Mouse (Mus musculus): ENCODE measurements around the gene Rab9. TPM values are rescaled to one million over a fixed set of nuclear protein-coding genes. Genes with fewer than 3 reads are reported as not detected.

The Rab9 gene
- polyA plus RNA-seq, 1 experiment from 2014 or later: 40.2 TPM

GRCm38 (mm10) chrX:166512071-166512470, 32.4 kb upstream of the Rab9 start:
- WGBS (ENCODE audit: insufficient replicate concordance): 80% methylated on average over 4 of the region's 4 CpGs
- no peak overlapping the region for H3K4me2 ChIP-seq
- H3K27me3 ChIP-seq (ENCODE audit: control insufficient read depth, insufficient read depth, low read length): no peaks in the 10 kb centered on the region
- no peak overlapping the region for H3K4me3 ChIP-seq (ENCODE audit: low read depth, low read length)
- no peak overlapping the region for H3K27ac ChIP-seq (ENCODE audit: low read depth, low read length)
- no peak overlapping the region for H3K9ac ChIP-seq (ENCODE audit: low read depth, low read length)
- no peaks in the 10 kb centered on the region for H3K9me3 ChIP-seq (replicated peaks; ENCODE audit: control insufficient read depth, low read length)
- no peak for ATAC-seq (replicated peaks; ENCODE audit: insufficient number of reproducible peaks, low FRiP score, low TSS enrichment)
- no peaks in the 10 kb centered on the region for H3K4me1 ChIP-seq (ENCODE audit: control insufficient read depth, insufficient read depth, low read length)
- no peaks in the 10 kb centered on the region for H3K36me3 ChIP-seq (ENCODE audit: control insufficient read depth, insufficient read depth, low read length)

- H3K4me1 ChIP-seq (ENCODE audit: control insufficient read depth, insufficient read depth, low read length): no peaks in the 10 kb centered on the region
- no peak overlapping the region; the same call in 1 of the 2 replicates for H3K4me2 ChIP-seq
- no peaks in the 10 kb centered on the region for H3K9me3 ChIP-seq (replicated peaks; ENCODE audit: control insufficient read depth, low read length)
- H3K27ac ChIP-seq (ENCODE audit: low read depth, low read length): no peak overlapping the region
- no peak for ATAC-seq (replicated peaks; ENCODE audit: insufficient number of reproducible peaks, low FRiP score, low TSS enrichment)
- H3K9ac ChIP-seq (ENCODE audit: low read depth, low read length): no peak overlapping the region
- H3K27me3 ChIP-seq (ENCODE audit: control insufficient read depth, insufficient read depth, low read length): no peaks in the 10 kb centered on the region
- H3K4me3 ChIP-seq (ENCODE audit: low read depth, low read length): no peak overlapping the region
- H3K36me3 ChIP-seq (ENCODE audit: control insufficient read depth, insufficient read depth, low read length): no peaks in the 10 kb centered on the region
Measured at GRCm38 (mm10) chrX:166511107-166511506, 31.4 kb upstream of the Rab9 start.

- H3K9me3 ChIP-seq (replicated peaks; ENCODE audit: control insufficient read depth, low read length): no peaks in the 10 kb centered on the region
- ATAC-seq (replicated peaks; ENCODE audit: insufficient number of reproducible peaks, low FRiP score, low TSS enrichment): peak; percentile 96
Measured at GRCm38 (mm10) chrX:166509761-166510738, 30.4 kb upstream of the Rab9 start.

GRCm38 (mm10) chrX:166504421-166504820, 24.8 kb upstream of the Rab9 start:
- ATAC-seq (replicated peaks; ENCODE audit: insufficient number of reproducible peaks, low FRiP score, low TSS enrichment): no peak
- H3K4me2 ChIP-seq: no peak overlapping the region
- 60% methylated on average over 2 of the region's 2 CpGs for WGBS (ENCODE audit: insufficient replicate concordance)
- H3K9ac ChIP-seq (ENCODE audit: low read depth, low read length): no peak overlapping the region
- H3K27me3 ChIP-seq (ENCODE audit: control insufficient read depth, insufficient read depth, low read length): no peaks in the 10 kb centered on the region
- no peaks in the 10 kb centered on the region for H3K4me1 ChIP-seq (ENCODE audit: control insufficient read depth, insufficient read depth, low read length)
- H3K9me3 ChIP-seq (replicated peaks; ENCODE audit: control insufficient read depth, low read length): no peaks in the 10 kb centered on the region
- H3K4me3 ChIP-seq (ENCODE audit: low read depth, low read length): no peak overlapping the region
- no peaks in the 10 kb centered on the region; the same call in 1 of the 2 replicates for H3K36me3 ChIP-seq (ENCODE audit: control insufficient read depth, insufficient read depth, low read length)
- no peak overlapping the region for H3K27ac ChIP-seq (ENCODE audit: low read depth, low read length)

More at GRCm38 (mm10) chrX:166509761-166510738, 30.4 kb upstream of the Rab9 start:
- Histone ChIP-seq H3K4me1 (ENCODE audit: control insufficient read depth, insufficient read depth, low read length) (no peaks in the 10 kb centered on the region), H3K27ac (ENCODE audit: low read depth, low read length) (peak overlapping the region; percentile 97), H3K36me3 (ENCODE audit: control insufficient read depth, insufficient read depth, low read length) (no peaks in the 10 kb centered on the region), H3K27me3 (ENCODE audit: control insufficient read depth, insufficient read depth, low read length) (no peaks in the 10 kb centered on the region), H3K9ac (ENCODE audit: low read depth, low read length) (peak overlapping the region; percentile 81), H3K4me2 (peak overlapping the region; percentile 49), H3K4me3 (ENCODE audit: low read depth, low read length) (peak overlapping the region; percentile 53)
- WGBS (ENCODE audit: insufficient replicate concordance): 17% methylated on average over 62 of the region's 65 CpGs

GRCm38 (mm10) chrX:166499496-166500190, 20.0 kb upstream of the Rab9 start:
- H3K4me1 ChIP-seq (ENCODE audit: control insufficient read depth, insufficient read depth, low read length): no peaks in the 10 kb centered on the region
- no peaks in the 10 kb centered on the region; the same call in 1 of the 2 replicates for H3K36me3 ChIP-seq (ENCODE audit: control insufficient read depth, insufficient read depth, low read length)
- no peaks in the 10 kb centered on the region for H3K9me3 ChIP-seq (replicated peaks; ENCODE audit: control insufficient read depth, low read length)
- no peak overlapping the region for H3K27ac ChIP-seq (ENCODE audit: low read depth, low read length)
- no peaks in the 10 kb centered on the region for H3K27me3 ChIP-seq (ENCODE audit: control insufficient read depth, insufficient read depth, low read length)
- no peak for ATAC-seq (replicated peaks; ENCODE audit: insufficient number of reproducible peaks, low FRiP score, low TSS enrichment)
- WGBS (ENCODE audit: insufficient replicate concordance): 59% methylated on average over 1 of the region's 1 CpGs
- H3K9ac ChIP-seq (ENCODE audit: low read depth, low read length): no peak overlapping the region
- H3K4me2 ChIP-seq: no peak overlapping the region
- H3K4me3 ChIP-seq (ENCODE audit: low read depth, low read length): no peak overlapping the region

- Histone ChIP-seq H3K27me3 (ENCODE audit: control insufficient read depth, insufficient read depth, low read length) (no peaks in the 10 kb centered on the region), H3K36me3 (ENCODE audit: control insufficient read depth, insufficient read depth, low read length) (no peaks in the 10 kb centered on the region), H3K9me3 (replicated peaks; ENCODE audit: control insufficient read depth, low read length) (no peaks in the 10 kb centered on the region), H3K4me2 (no peak overlapping the region), H3K9ac (ENCODE audit: low read depth, low read length) (no peak overlapping the region), H3K27ac (ENCODE audit: low read depth, low read length) (no peak overlapping the region), H3K4me3 (ENCODE audit: low read depth, low read length) (no peak overlapping the region), H3K4me1 (ENCODE audit: control insufficient read depth, insufficient read depth, low read length) (no peaks in the 10 kb centered on the region)
- ATAC-seq (replicated peaks; ENCODE audit: insufficient number of reproducible peaks, low FRiP score, low TSS enrichment): no peak
- WGBS (ENCODE audit: insufficient replicate concordance): 65% methylated on average over 4 of the region's 4 CpGs
Measured at GRCm38 (mm10) chrX:166497771-166498170, 18.1 kb upstream of the Rab9 start.

GRCm38 (mm10) chrX:166495052-166495451, 15.4 kb upstream of the Rab9 start:
- WGBS (ENCODE audit: insufficient replicate concordance): 81% methylated on average over 2 of the region's 2 CpGs
- Histone ChIP-seq H3K4me3 (ENCODE audit: low read depth, low read length) (no peak overlapping the region), H3K4me2 (no peak overlapping the region), H3K36me3 (ENCODE audit: control insufficient read depth, insufficient read depth, low read length) (no peaks in the 10 kb centered on the region), H3K27ac (ENCODE audit: low read depth, low read length) (no peak overlapping the region), H3K27me3 (ENCODE audit: control insufficient read depth, insufficient read depth, low read length) (no peaks in the 10 kb centered on the region), H3K9ac (ENCODE audit: low read depth, low read length) (no peak overlapping the region), H3K9me3 (replicated peaks; ENCODE audit: control insufficient read depth, low read length) (no peaks in the 10 kb centered on the region), H3K4me1 (ENCODE audit: control insufficient read depth, insufficient read depth, low read length) (no peaks in the 10 kb centered on the region)
- ATAC-seq (replicated peaks; ENCODE audit: insufficient number of reproducible peaks, low FRiP score, low TSS enrichment): no peak

GRCm38 (mm10) chrX:166478631-166479364, 869 bp downstream of the Rab9 start:
- H3K4me1 ChIP-seq (ENCODE audit: control insufficient read depth, insufficient read depth, low read length): no peaks in the 10 kb centered on the region
- peak overlapping the region; percentile 77 for H3K9ac ChIP-seq (ENCODE audit: low read depth, low read length)
- H3K4me2 ChIP-seq: peak overlapping the region; percentile 70
- no peaks in the 10 kb centered on the region for H3K36me3 ChIP-seq (ENCODE audit: control insufficient read depth, insufficient read depth, low read length)
- ATAC-seq (replicated peaks; ENCODE audit: insufficient number of reproducible peaks, low FRiP score, low TSS enrichment): 0 out of 2 replicates have a peak, but pooled peaks have one; percentile 12
- H3K9me3 ChIP-seq (replicated peaks; ENCODE audit: control insufficient read depth, low read length): no peaks in the 10 kb centered on the region
- H3K4me3 ChIP-seq (ENCODE audit: low read depth, low read length): peak overlapping the region; percentile 61
- peak overlapping the region; percentile 64; the same call in 1 of the 2 replicates for H3K27ac ChIP-seq (ENCODE audit: low read depth, low read length)
- WGBS (ENCODE audit: insufficient replicate concordance): 15% methylated on average over 28 of the region's 28 CpGs
- H3K27me3 ChIP-seq (ENCODE audit: control insufficient read depth, insufficient read depth, low read length): no peaks in the 10 kb centered on the region

Data from heart, embryonic 11.5 days (tissue).